Mouse (Mus musculus) spleen, postnatal 36 days (tissue): Measurements from ENCODE around the gene Tmem268.

Source experiments
- DNase-seq, 2 experiments: peaks; one replicate each; pipeline ENCODE4 v3.0.0; 2022; ENCODE audit warnings: low spot score in 2 of 2, mixed read lengths in 1 of 2

Tmem268 gene

DNA sequence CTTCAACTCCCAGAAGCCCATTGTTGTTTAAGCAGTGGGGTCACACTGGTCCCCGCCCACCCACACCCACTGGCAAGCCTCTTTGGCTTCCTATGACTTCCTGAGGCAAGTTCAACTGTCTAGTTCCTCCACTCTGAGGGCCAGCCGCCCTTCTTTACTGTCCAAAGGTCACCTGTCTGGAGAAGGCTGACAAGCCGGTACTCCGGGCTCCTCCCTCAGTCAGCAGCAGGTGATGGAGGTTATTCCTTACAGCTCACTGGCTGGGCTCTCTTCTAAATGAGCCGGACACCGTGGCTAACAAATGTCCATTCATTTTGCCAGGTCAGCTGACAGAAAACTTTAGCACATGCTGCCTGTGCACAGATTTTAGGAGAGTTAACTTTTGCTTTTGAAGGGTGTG lies 42.2 kb downstream of the Tmem268 start:
- no peak for DNase-seq

DNA sequence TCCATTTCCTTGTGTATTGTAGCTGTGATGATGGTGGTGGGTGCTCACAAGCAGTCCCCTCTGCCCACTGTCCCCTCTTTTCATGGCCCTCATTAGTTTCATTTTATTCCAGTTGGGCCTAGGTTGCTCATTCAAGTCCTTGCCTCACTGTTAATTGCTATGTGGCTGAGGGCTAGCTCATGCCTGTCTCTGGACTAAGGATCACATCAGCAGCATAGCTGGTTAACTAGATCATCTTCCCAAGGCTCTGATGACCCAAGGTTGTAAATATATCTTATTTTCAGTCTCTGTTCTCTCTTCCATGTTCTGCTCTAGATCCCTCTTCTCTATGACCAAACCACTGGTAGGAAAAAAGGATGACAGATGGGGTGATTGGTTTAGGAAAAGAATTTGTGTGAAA lies 42.7 kb downstream of the Tmem268 start:
- DNase-seq, result no peak

DNA sequence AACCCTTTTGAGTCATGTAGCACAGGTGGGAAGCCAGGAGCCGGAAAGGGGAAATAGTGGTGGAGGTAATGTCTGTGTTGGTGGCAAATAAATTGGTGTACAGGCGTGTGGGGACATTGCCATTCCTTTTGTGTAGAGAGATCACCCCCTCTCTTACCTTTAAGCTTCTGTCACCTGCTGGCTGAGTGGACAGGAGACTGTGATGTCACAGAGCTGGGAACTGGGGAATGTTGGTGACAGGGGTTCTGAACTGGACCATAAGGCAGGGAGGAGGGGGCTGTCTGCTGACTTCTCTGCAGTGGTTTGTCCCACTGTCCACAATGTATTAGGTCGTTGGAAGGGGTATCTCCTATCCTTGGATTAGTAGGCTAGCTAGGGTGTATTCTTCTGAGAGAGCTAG lies 46.4 kb downstream of the Tmem268 start, which contains the start of gene Gm11213:
Gm11213 (minus strand) TSS at position 317 of the 400 bp plus-strand sequence.
- DNase-seq, result no peak

DNA sequence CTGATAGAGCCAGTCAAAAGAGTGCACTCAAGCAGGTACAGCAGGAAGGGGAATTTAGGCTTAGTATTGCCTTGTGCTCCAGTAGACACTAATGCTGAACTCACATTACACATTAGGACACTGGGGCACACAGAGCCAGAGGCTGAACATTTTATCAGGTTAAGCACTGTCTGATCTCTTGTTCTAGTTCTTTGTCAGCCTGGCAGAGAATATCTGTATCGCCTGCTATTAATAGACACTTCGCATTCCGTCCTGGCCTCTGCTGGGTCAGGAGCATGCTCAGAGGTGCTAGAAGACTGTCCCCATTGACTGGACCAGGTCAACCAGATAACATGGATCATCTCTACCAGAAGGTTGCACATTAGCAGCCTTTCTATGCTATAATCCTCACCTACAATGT lies 47.0 kb downstream of the Tmem268 start:
- DNase-seq, result no peak

DNA sequence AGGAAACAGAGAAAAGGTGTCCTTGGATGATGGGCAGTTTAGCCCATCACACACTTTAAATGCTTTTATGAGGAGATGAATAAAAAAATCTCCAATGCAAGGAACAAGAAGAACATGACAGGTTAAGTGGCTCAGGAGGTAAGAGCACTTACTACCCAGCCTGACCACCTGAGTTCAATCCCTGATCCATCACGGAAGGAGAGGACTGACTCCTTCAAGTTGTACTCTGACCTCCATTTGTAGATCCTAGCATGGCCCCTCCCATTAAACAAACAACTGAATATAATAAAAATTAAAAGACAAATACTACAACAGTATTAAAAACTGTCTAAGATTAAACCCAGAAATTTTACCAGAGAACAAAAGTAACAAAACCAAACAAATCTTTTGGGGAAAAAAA lies 47.4 kb downstream of the Tmem268 start:
- DNase-seq, result no peak

DNA sequence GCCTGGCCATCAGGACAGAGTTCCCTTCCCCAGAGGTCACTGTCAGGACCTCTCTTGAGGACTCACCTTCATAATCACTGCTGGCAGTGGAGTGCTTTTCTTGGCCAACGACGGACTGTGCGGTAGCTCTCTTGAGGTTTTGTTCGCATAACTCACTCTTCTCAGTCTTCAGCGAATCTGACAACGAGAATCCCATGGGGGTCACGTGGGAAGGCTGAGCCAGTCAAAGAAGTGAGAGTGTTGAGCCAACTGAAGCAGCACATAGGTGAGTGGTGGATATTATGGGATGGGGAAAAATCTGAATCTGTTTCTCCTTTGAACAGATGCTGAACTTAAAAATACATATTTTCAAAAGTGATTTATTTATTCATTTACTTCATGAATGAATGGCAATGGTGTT lies 49.8 kb downstream of the Tmem268 start:
- DNase-seq, result no peak

DNA sequence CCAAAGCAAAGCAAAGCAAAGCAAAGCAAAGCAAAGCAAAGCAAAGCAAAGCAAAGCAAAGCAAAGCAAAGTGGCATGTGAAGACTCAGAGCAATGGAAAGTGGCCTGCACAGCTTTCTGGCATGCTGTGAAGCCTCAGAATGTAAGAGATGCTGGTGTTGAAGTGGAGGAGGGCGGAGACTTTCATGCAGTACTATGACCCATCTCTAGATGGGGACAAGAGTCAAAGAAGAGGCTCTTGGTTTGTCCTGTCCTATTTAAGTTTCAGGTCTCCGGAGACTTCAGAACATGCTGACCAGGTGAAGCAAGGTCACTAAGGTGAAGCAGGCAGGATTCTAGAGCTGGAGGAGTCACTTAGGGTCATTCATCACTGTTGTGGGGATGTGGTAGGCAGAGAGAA lies 63.3 kb downstream of the Tmem268 start:
- no peak for DNase-seq

DNA sequence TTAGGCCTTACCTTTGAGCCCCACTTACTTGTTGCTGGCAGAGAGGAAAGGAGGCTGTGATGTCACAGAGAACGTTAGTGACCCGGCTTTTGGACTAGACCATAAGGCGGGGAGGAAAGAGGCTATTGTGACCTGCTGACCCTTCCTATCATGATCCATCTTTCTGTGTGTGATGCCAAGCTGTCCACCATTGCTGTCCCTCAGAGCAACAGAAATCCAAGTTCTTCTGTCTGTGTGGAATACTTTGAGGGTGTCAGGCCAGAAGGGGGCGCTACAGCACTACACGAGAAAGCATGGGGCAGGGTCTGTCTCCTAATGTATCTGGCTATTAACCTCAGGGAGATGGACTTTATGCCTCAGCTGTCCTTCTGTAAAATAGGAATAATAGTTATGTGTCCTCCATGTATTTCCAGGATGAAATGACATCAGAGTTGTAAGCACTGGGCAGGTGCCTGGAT lies 63.8 kb downstream of the Tmem268 start, which contains the start of gene Tex48:
Tex48 (minus strand) TSS at position 51 of the 458 bp plus-strand sequence.
- peak in 1 of 2 experiments; percentile 18 for DNase-seq

DNA sequence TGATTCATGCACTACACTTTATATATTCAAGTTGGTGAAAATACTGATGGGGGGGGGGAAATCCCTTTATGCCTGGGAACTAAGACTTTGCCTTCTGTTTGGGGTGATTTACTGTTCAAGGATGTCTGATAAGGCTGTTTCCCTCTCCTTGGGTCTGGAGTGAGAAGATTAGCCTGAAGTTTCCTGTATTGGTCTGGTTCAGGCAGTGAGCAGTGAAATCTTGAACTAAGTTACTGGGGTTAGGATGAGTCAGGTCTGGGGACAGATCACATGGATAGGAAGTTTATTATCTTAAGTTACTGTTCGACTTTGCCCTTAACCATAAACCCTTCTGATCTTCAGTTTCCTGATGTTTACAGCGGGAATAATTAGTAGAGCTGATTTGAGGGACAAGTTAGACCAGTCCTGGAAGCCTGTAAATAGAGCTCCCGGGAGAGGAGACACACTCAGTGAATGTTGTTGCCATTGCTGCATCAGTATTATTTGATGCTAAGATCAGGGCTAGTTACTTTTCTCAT lies 67.0 kb downstream of the Tmem268 start:
- no peak for DNase-seq

DNA sequence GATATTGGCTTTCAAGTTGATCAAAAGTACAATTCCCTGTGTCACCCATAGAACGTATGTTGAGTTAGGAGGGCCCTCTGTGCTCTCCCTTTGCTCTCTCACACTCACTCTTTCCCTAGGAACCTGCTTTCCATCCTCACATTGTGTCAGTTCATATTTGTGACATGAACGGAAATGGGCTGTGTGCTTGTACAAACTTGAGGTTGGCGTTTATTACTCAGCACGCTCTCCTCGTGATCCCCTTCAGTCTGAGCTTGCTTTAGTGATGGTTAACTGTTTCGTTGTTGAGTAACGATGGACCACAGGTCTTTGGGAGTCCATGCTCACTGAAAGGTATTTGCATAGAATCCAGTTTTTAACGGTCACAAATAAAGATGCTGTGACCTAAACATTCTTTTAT lies 68.5 kb downstream of the Tmem268 start:
- no peak for DNase-seq

DNA sequence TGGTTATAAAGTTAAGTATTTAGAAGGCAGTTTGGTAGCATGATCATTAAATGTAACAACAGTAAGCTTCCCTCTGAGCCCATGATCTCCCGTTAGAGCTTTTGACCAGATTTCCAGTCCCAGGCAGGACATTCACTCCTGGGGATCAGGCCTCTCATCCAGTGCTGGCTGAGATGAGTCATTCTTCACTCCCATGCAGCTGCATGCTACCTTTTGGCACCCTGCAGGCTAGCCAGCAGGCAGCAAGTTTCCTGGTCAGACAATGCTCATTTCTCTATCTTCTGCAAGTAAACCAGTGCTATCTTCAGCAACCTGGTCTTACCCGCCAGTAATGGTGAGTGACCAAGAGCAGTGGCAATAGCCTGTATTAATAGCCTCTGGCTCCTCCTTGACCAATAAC lies 74.6 kb downstream of the Tmem268 start:
- DNase-seq, result no peak
